ENCODE assay signal across 24 mouse cellular contexts in the genomic region with DNA sequence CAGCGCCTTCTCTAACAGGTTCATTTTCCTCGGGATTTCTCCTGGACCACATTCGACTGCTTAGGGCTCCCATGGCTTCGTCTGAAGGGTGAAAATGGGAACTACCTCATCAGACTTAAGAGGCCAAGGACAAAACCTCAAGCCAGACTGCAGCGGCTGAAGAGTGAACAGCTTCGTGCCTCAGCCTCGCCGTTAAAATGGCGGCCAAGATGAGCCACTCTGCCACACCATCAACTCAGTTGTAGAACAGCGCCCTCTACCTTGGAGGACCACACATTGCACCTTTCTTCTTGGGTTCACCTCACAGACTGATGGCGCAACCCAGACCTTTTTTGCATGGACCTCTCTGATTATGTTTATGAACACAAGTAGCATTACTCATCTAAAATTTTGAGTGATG. TPM values are rescaled to one million over a fixed set of nuclear protein-coding genes. Genes with fewer than 3 reads are reported as not detected.
DNase-seq lines count a peak whose midpoint lies in the region; ATAC-seq and TF ChIP-seq lines count a peak whose summit lies in the region.
"Had no signal": no experiment of that assay in that cellular context is flagged by ENCODE, and none has a peak within 500 bp of the region (broad histone marks: within the 10 kb centered on the region; RNA-seq: fewer than 3 reads in every experiment).

No protein-coding gene starts in this region.

- WGBS in liver, embryonic 14.5 days (ENCODE audit: insufficient replicate concordance), result 85% methylated on average over 11 of the region's 11 CpGs
- WGBS in forebrain, embryonic 10.5 days, result 94% methylated on average over 11 of the region's 11 CpGs

- H3K9me3 ChIP-seq in liver, embryonic 14.5 days (ENCODE audit: control insufficient read depth, low read length), result no peaks in the 10 kb centered on the region
- H3K9me3 ChIP-seq in forebrain, embryonic 10.5 days, result peaks cover 4% of the 10 kb centered on the region; the same call in 1 of the 2 replicates
- H3K9me3 ChIP-seq: embryonic facial prominence, embryonic 12.5 days; forebrain, embryonic 13.5 days; forebrain, embryonic 15.5 days had no signal

- peak; percentile 75; the same call in 1 of the 2 replicates for TF ChIP-seq POLR2A in testis, adult 2 months (IDR thresholded peaks at IDR 0.05; ENCODE audit: control insufficient read depth, low read depth, low read length)

- TF ChIP-seq EP300 in liver, embryonic 14.5 days (IDR thresholded peaks at IDR 0.05; ENCODE audit: low read depth), result no peak

- ATAC-seq in liver, embryonic 14.5 days (ENCODE audit: insufficient read depth), result no peak
- ATAC-seq in erythroid progenitor cell, adult 5-6 weeks (replicated peaks; ENCODE audit: low FRiP score, poor library complexity, severe bottlenecking), result no peak
- ATAC-seq: activated CD4-positive, CD25-positive, alpha-beta regulatory T cell, adult 4 months; forebrain, embryonic 13.5 days; forebrain, embryonic 15.5 days; forebrain, postnatal 0 days; Patski had no signal

- no peaks in the 10 kb centered on the region for H3K36me3 ChIP-seq in liver, embryonic 14.5 days (replicated peaks; ENCODE audit: control insufficient read depth, insufficient read depth, low read depth)
- no peaks in the 10 kb centered on the region for H3K36me3 ChIP-seq in testis, adult 2 months (ENCODE audit: control insufficient read depth, insufficient read depth, low read length)
- H3K36me3 ChIP-seq in forebrain, embryonic 10.5 days (replicated peaks), result no peaks in the 10 kb centered on the region
- H3K36me3 ChIP-seq: embryonic facial prominence, embryonic 10.5 days; embryonic facial prominence, embryonic 12.5 days; forebrain, embryonic 15.5 days; G1E had no signal

- TF ChIP-seq CTCF in liver, embryonic 14.5 days (IDR thresholded peaks at IDR 0.05; ENCODE audit: low read depth), result peak; percentile 41
- peak; percentile 87; the same call in 1 of the 2 replicates for TF ChIP-seq CTCF in testis, adult 2 months (IDR thresholded peaks at IDR 0.05; ENCODE audit: control insufficient read depth, insufficient read depth, insufficient replicate concordance, low read depth, low read length)

- H3K4me3 ChIP-seq in liver, embryonic 14.5 days (ENCODE audit: insufficient read depth in 1 of 2, low read depth in 2 of 2, low read length in 2 of 2), result no peak overlapping the region
- peak overlapping the region; percentile 90 for H3K4me3 ChIP-seq in testis, adult 2 months (ENCODE audit: control insufficient read depth, low read depth, low read length)
- no peak overlapping the region for H3K4me3 ChIP-seq in forebrain, embryonic 10.5 days
- H3K4me3 ChIP-seq: embryonic facial prominence, embryonic 10.5 days; embryonic facial prominence, embryonic 12.5 days; forebrain, embryonic 13.5 days; forebrain, embryonic 15.5 days had no signal

- no peak overlapping the region for H3K27ac ChIP-seq in liver, embryonic 14.5 days
- H3K27ac ChIP-seq in testis, adult 2 months (ENCODE audit: control insufficient read depth, insufficient read depth, low read depth, low read length), result peak overlapping the region; percentile 95
- no peak overlapping the region for H3K27ac ChIP-seq in forebrain, embryonic 10.5 days
- H3K27ac ChIP-seq: embryonic facial prominence, embryonic 10.5 days; embryonic facial prominence, embryonic 12.5 days; forebrain, embryonic 13.5 days; forebrain, embryonic 15.5 days had no signal

- no peak overlapping the region for H3K9ac ChIP-seq in liver, embryonic 14.5 days (replicated peaks)
- H3K9ac ChIP-seq: embryonic facial prominence, embryonic 12.5 days; forebrain, embryonic 13.5 days; forebrain, embryonic 15.5 days; forebrain, postnatal 0 days had no signal

- no peak for DNase-seq in liver, embryonic 14.5 days (ENCODE audit: low read depth in 3 of 3, low spot score in 3 of 3)
- DNase-seq in liver, result no peak
- no peak for DNase-seq in testis, postnatal 10 days (ENCODE audit: low spot score)
- peak; percentile 48 for DNase-seq in R1 (ENCODE audit: low read depth, low spot score)
- DNase-seq in testis, postnatal 14 days (ENCODE audit: low spot score), result peak; percentile 79
- DNase-seq in forebrain, embryonic 10.5 days (ENCODE audit: extremely low spot score, low spot score), result no peak
- DNase-seq: adrenal gland, adult 8-10 months; adrenal gland, postnatal 14 days; adrenal gland, postnatal 36 days; cerebellum, adult 11-12 months; cerebellum, adult 2 months; cerebellum, adult 9-10 months; cerebellum, postnatal 10 days; cerebellum, postnatal 25 days; forebrain, postnatal 0 days had no signal

- no peaks in the 10 kb centered on the region for H3K27me3 ChIP-seq in liver, embryonic 14.5 days (ENCODE audit: control insufficient read depth, insufficient read depth, low read length)
- no peaks in the 10 kb centered on the region for H3K27me3 ChIP-seq in testis, adult 2 months (ENCODE audit: control insufficient read depth, insufficient read depth, low read length)
- peaks cover 8% of the 10 kb centered on the region for H3K27me3 ChIP-seq in forebrain, embryonic 10.5 days (ENCODE audit: poor library complexity, severe bottlenecking)
- H3K27me3 ChIP-seq: embryonic facial prominence, embryonic 12.5 days; forebrain, embryonic 13.5 days; forebrain, embryonic 15.5 days had no signal

- no peaks in the 10 kb centered on the region for H3K4me1 ChIP-seq in liver, embryonic 14.5 days (replicated peaks; ENCODE audit: control insufficient read depth in 2 of 2, insufficient read depth in 2 of 2, low read length in 1 of 2)
- H3K4me1 ChIP-seq in testis, adult 2 months (ENCODE audit: control insufficient read depth, insufficient read depth, low read length), result no peaks in the 10 kb centered on the region
- H3K4me1 ChIP-seq in forebrain, embryonic 10.5 days, result peaks cover 11% of the 10 kb centered on the region
- H3K4me1 ChIP-seq: embryonic facial prominence, embryonic 12.5 days; forebrain, embryonic 13.5 days; forebrain, embryonic 15.5 days had no signal

- no peak overlapping the region for H3K4me2 ChIP-seq in liver, embryonic 14.5 days (ENCODE audit: low read depth)
- H3K4me2 ChIP-seq: embryonic facial prominence, embryonic 12.5 days; forebrain, embryonic 13.5 days; forebrain, embryonic 15.5 days had no signal

RNA-seq across cellular contexts. Expression of a gene that starts 27.6 kb away (rescaled TPM):
- 0.17 and 0.23 TPM in 2 replicates for polyA plus RNA-seq in liver, embryonic 14.5 days (2012; rRNA removed)
- polyA plus RNA-seq in liver, embryonic 14.5 days (2014; fragmentation: Nextera tagmentation; extraction: Ambion mirVana), result 0.76 and 0.94 TPM in 2 replicates
- polyA plus RNA-seq in testis, adult 2 months (2012; rRNA removed), result 0.07 and 0.14 TPM in 2 replicates
- total RNA-seq in erythroid progenitor cell, adult 5-6 weeks (2015; ENCODE audit: low replicate concordance), result not detected in 2 replicates
- 0.13 TPM in 1 of 2 replicates, not detected in the other for total RNA-seq in erythroid progenitor cell, adult 5-6 weeks (2017; ENCODE audit: low replicate concordance)
- 7.7 and 8.2 TPM in 2 replicates for polyA plus RNA-seq in forebrain, embryonic 10.5 days (2016; fragmentation: Nextera tagmentation; extraction: Ambion mirVana)

Comparison
In these comparisons a context has a peak if more than half of its experiments do, and no peak if none do; other contexts are left out.
1. DNase-seq: peak in R1 (single experiment) and testis, postnatal 14 days (single experiment); none in liver, embryonic 14.5 days (0 of 3), liver (single experiment), testis, postnatal 10 days (single experiment) and forebrain, embryonic 10.5 days (single experiment).